10 mouse cellular contexts compared by ENCODE assay signal in genomic region chr11:89000527-89000819, GRCm38 (mm10). TPM values are rescaled to one million over a fixed set of nuclear protein-coding genes. Genes with fewer than 3 reads are reported as not detected.
DNase-seq lines count a peak whose midpoint lies in the region; ATAC-seq and TF ChIP-seq lines count a peak whose summit lies in the region.
"Had no signal": no experiment of that assay in that cellular context is flagged by ENCODE, and none has a peak within 500 bp of the region (broad histone marks: within the 10 kb centered on the region; RNA-seq: fewer than 3 reads in every experiment).

No protein-coding gene starts in this region.

- H3K36me3 ChIP-seq in kidney, embryonic 14.5 days (ENCODE audit: control insufficient read depth, insufficient read depth, low read length), result no peaks in the 10 kb centered on the region
- peaks cover 6 to 41% of the 10 kb centered on the region in 2 experiments for H3K36me3 ChIP-seq in CH12.LX (replicated peaks in 1 of 2; ENCODE audit: control insufficient read depth in 1 of 2, insufficient read depth in 1 of 2, low read length in 1 of 2)
- H3K36me3 ChIP-seq in liver, embryonic 11.5 days (ENCODE audit: control insufficient read depth, insufficient read depth, low read length), result peaks cover 3% of the 10 kb centered on the region; the same call in 1 of the 2 replicates

- H3K79me2 ChIP-seq in CH12.LX (replicated peaks; ENCODE audit: control insufficient read depth, extremely low read depth, insufficient read depth, poor library complexity, severe bottlenecking), result peaks cover 37% of the 10 kb centered on the region

- H3K27me3 ChIP-seq in kidney, embryonic 14.5 days (ENCODE audit: control insufficient read depth, insufficient read depth, low read length), result no peaks in the 10 kb centered on the region
- H3K27me3 ChIP-seq in CH12.LX (replicated peaks), result no peaks in the 10 kb centered on the region
- no peaks in the 10 kb centered on the region for H3K27me3 ChIP-seq in liver, embryonic 11.5 days (replicated peaks; ENCODE audit: control insufficient read depth, insufficient read depth, low read length)

- peak overlapping the region; percentile 43 for H3K4me2 ChIP-seq in kidney, embryonic 14.5 days (replicated peaks; ENCODE audit: low read depth, low read length)
- H3K4me2 ChIP-seq in CH12.LX (ENCODE audit: insufficient read depth, low read depth, poor library complexity, severe bottlenecking), result peak overlapping the region; percentile 58
- peak overlapping the region; percentile 78 for H3K4me2 ChIP-seq in liver, embryonic 11.5 days

- no peak for TF ChIP-seq RAD21 in CH12.LX (IDR thresholded peaks at IDR 0.05; ENCODE audit: low read depth, low read length)

- H3K27ac ChIP-seq in kidney, embryonic 14.5 days (ENCODE audit: low read depth, low read length), result no peak overlapping the region; the same call in 1 of the 2 replicates
- no peak overlapping the region for H3K27ac ChIP-seq in CH12.LX (ENCODE audit: insufficient read depth, low read depth)
- no peak overlapping the region for H3K27ac ChIP-seq in bone marrow, adult 2 months (ENCODE audit: control insufficient read depth, insufficient read depth, low read depth, low read length, poor library complexity)
- H3K27ac ChIP-seq in liver, embryonic 11.5 days (ENCODE audit: low read depth, low read length), result peak overlapping the region; percentile 16; the same call in 1 of the 2 replicates

- TF ChIP-seq EP300 in CH12.LX (IDR thresholded peaks at IDR 0.05; ENCODE audit: low read length), result no peak

- peaks cover 10% of the 10 kb centered on the region; the same call in 1 of the 2 replicates for H3K4me1 ChIP-seq in kidney, embryonic 14.5 days (ENCODE audit: control insufficient read depth, insufficient read depth, low read length)
- peaks cover 26 to 61% of the 10 kb centered on the region in 2 experiments for H3K4me1 ChIP-seq in CH12.LX (ENCODE audit: control insufficient read depth in 1 of 2, insufficient read depth in 2 of 2)
- peaks cover 10% of the 10 kb centered on the region; the same call in 1 of the 2 replicates for H3K4me1 ChIP-seq in bone marrow, adult 2 months (ENCODE audit: control insufficient read depth, insufficient read depth, low read length)
- peaks cover 19% of the 10 kb centered on the region for H3K4me1 ChIP-seq in liver, embryonic 11.5 days (replicated peaks; ENCODE audit: control insufficient read depth, insufficient read depth, low read length)

- peak overlapping the region; percentile 61; the same call in 1 of the 2 replicates for H3K9ac ChIP-seq in kidney, embryonic 14.5 days (ENCODE audit: low read depth, low read length)
- H3K9ac ChIP-seq in CH12.LX (ENCODE audit: insufficient read depth, low read depth), result peak overlapping the region; percentile 50
- H3K9ac ChIP-seq in liver, embryonic 11.5 days (ENCODE audit: low read depth, low read length), result peak overlapping the region; percentile 97

- dilution Hi-C loops in CH12.LX (cut with MboI; ENCODE audit: extremely low pct_ligation_motif_present, extremely low pct_unique_long_range_greater_than_20kb, low sequenced_read_pairs), result no loop called here

- DNase-seq in kidney, postnatal 4 days, result no peak
- DNase-seq in CH12.LX (ENCODE audit: extremely low read depth), result no peak
- DNase-seq in liver, embryonic 11.5 days (ENCODE audit: low spot score), result no peak
- DNase-seq in retina, embryonic 14.5 days (ENCODE audit: low spot score), result no peak
- no peak for DNase-seq in testis, postnatal 14 days (ENCODE audit: low spot score)
- no peak for DNase-seq in right cerebral cortex, adult 18-20 months

- in situ Hi-C loops in CH12.LX (cut with MboI; ENCODE audit: low pct_ligation_motif_present, low pct_unique_long_range_greater_than_20kb, low sequenced_read_pairs), result loop anchor here (5.0 kb wide), 1 partner anchor 37 kb away; no protein-coding TSS in a partner anchor

- TF ChIP-seq CTCF in CH12.LX (conservative IDR thresholded peaks at IDR 0.05 in 1 of 2, IDR thresholded peaks at IDR 0.05 in 1 of 2; ENCODE audit: low read depth in 2 of 2, low read length in 2 of 2), result no peak
- TF ChIP-seq CTCF in bone marrow, adult 2 months (IDR thresholded peaks at IDR 0.05; ENCODE audit: control insufficient read depth, insufficient read depth, low read length), result no peak

- peak overlapping the region; percentile 45; the same call in 1 of the 2 replicates for H3K4me3 ChIP-seq in kidney, embryonic 14.5 days (ENCODE audit: low read length)
- peak overlapping the region; percentile 76 to 85 (median 84) for H3K4me3 ChIP-seq in CH12.LX (replicated peaks in 1 of 3; ENCODE audit: low read depth in 2 of 3, low read length in 2 of 3, poor library complexity in 1 of 3)
- H3K4me3 ChIP-seq in bone marrow, adult 2 months (replicated peaks; ENCODE audit: control insufficient read depth, low read depth, low read length), result peak overlapping the region; percentile 97
- H3K4me3 ChIP-seq in liver, embryonic 11.5 days (ENCODE audit: low read depth, low read length), result peak overlapping the region; percentile 94

- no peaks in the 10 kb centered on the region for H3K9me3 ChIP-seq in kidney, embryonic 14.5 days (ENCODE audit: control insufficient read depth, low read length)
- no peaks in the 10 kb centered on the region for H3K9me3 ChIP-seq in CH12.LX (replicated peaks; ENCODE audit: low read length)
- no peaks in the 10 kb centered on the region for H3K9me3 ChIP-seq in liver, embryonic 11.5 days (ENCODE audit: control insufficient read depth, low read length)

- no peak for TF ChIP-seq POLR2A in CH12.LX (IDR thresholded peaks at IDR 0.05; ENCODE audit: low read depth, low read length)
- TF ChIP-seq POLR2A in bone marrow, adult 2 months (IDR thresholded peaks at IDR 0.05; ENCODE audit: borderline replicate concordance, control insufficient read depth, low read depth, low read length), result no peak

- no peak for ATAC-seq in kidney, embryonic 14.5 days (ENCODE audit: low FRiP score, low TSS enrichment)
- ATAC-seq in liver, embryonic 11.5 days (replicated peaks; ENCODE audit: low FRiP score), result no peak

TF ChIP-seq in CH12.LX, 34 proteins besides CTCF, POLR2A, EP300 and RAD21:
- TF ChIP-seq CHD2 (IDR thresholded peaks at IDR 0.05; ENCODE audit: low read length) (no peak), ELF1 (IDR thresholded peaks at IDR 0.05; ENCODE audit: low read depth, low read length) (no peak), MXI1 (IDR thresholded peaks at IDR 0.05; ENCODE audit: low read depth, low read length) (no peak), MAZ (IDR thresholded peaks at IDR 0.05; ENCODE audit: low read depth, low read length) (no peak), SMC3 (IDR thresholded peaks at IDR 0.05; ENCODE audit: low read depth, low read length) (no peak)

RNA-seq across cellular contexts. Expression of gene Trim25, which starts 1.3 kb away (rescaled TPM):
- polyA plus RNA-seq in kidney, embryonic 14.5 days (2014; fragmentation: Nextera tagmentation; extraction: Ambion mirVana), result 11.5 and 13.2 TPM in 2 replicates
- 19.5 and 20.1 TPM in 2 replicates for total RNA-seq in CH12.LX (2012; rRNA removed)
- 5.1 and 6.1 TPM in 2 replicates for total RNA-seq in CH12.LX (2014; rRNA removed)
- polyA plus RNA-seq in CH12.LX (2012; ENCODE audit: insufficient read length, low read depth), result 41.2 and 48.3 TPM in 2 replicates
- polyA plus RNA-seq in bone marrow, adult 2 months (2011; ENCODE audit: insufficient read depth, insufficient read length, low replicate concordance, missing spikeins), result 19.8 and 33.7 TPM in 2 replicates
- polyA plus RNA-seq in liver, embryonic 11.5 days (2014; fragmentation: Nextera tagmentation; extraction: Ambion mirVana), result 20.6 and 21.1 TPM in 2 replicates

RNA-seq across cellular contexts. Expression of gene Coil, which starts 30.4 kb away (rescaled TPM):
- 12.1 and 14.5 TPM in 2 replicates for polyA plus RNA-seq in kidney, embryonic 14.5 days (2014; fragmentation: Nextera tagmentation; extraction: Ambion mirVana)
- total RNA-seq in CH12.LX (2012; rRNA removed) (28.5 and 33.0 TPM in 2 replicates), CH12.LX (2014; rRNA removed) (37.4 and 41.3 TPM in 2 replicates)
- polyA plus RNA-seq in CH12.LX (2012; ENCODE audit: insufficient read length, low read depth), result 35.2 and 35.4 TPM in 2 replicates
- 2.7 and 7.2 TPM in 2 replicates for polyA plus RNA-seq in bone marrow, adult 2 months (2011; ENCODE audit: insufficient read depth, insufficient read length, low replicate concordance, missing spikeins)
- polyA plus RNA-seq in liver, embryonic 11.5 days (2014; fragmentation: Nextera tagmentation; extraction: Ambion mirVana), result 9.3 and 9.5 TPM in 2 replicates

RNA-seq across cellular contexts. Expression of gene Elobl, which starts 33.7 kb away (rescaled TPM):
- polyA plus RNA-seq in kidney, embryonic 14.5 days (2014; fragmentation: Nextera tagmentation; extraction: Ambion mirVana), result not detected in 2 replicates
- total RNA-seq in CH12.LX (2012; rRNA removed), result not detected in 2 replicates
- not detected in 2 replicates for total RNA-seq in CH12.LX (2014; rRNA removed)
- polyA plus RNA-seq in CH12.LX (2012; ENCODE audit: insufficient read length, low read depth), result not detected in 2 replicates
- polyA plus RNA-seq in bone marrow, adult 2 months (2011; ENCODE audit: insufficient read depth, insufficient read length, low replicate concordance, missing spikeins), result 11.6 TPM in 1 of 2 replicates, not detected in the other
- polyA plus RNA-seq in liver, embryonic 11.5 days (2014; fragmentation: Nextera tagmentation; extraction: Ambion mirVana), result not detected in 2 replicates
- total RNA-seq: adrenal gland, adult 2 months; left cerebral cortex, postnatal 10 days had no signal

RNA-seq across cellular contexts. Expression of gene Scpep1, which starts 45.2 kb away (rescaled TPM):
- polyA plus RNA-seq in kidney, embryonic 14.5 days (2014; fragmentation: Nextera tagmentation; extraction: Ambion mirVana), result 90.5 and 110 TPM in 2 replicates
- total RNA-seq in CH12.LX (2012; rRNA removed) (98.9 and 121 TPM in 2 replicates), CH12.LX (2014; rRNA removed) (84.5 and 101 TPM in 2 replicates)
- polyA plus RNA-seq in CH12.LX (2012; ENCODE audit: insufficient read length, low read depth), result 202 and 210 TPM in 2 replicates
- polyA plus RNA-seq in bone marrow, adult 2 months (2011; ENCODE audit: insufficient read depth, insufficient read length, low replicate concordance, missing spikeins), result 6.5 and 22.3 TPM in 2 replicates
- polyA plus RNA-seq in liver, embryonic 11.5 days (2014; fragmentation: Nextera tagmentation; extraction: Ambion mirVana), result 57.4 and 59.4 TPM in 2 replicates

Comparison
In these comparisons a context has a peak if more than half of its experiments do, and no peak if none do; other contexts are left out.
1. H3K4me3 ChIP-seq: peak in every context shown above with its lines; median percentile 97 in bone marrow, adult 2 months; 94 in liver, embryonic 11.5 days; 84 in CH12.LX; 45 in kidney, embryonic 14.5 days.